Mouse (Mus musculus) hindbrain, postnatal 0 days (tissue): ENCODE results near the gene Zfp362. TPM values are rescaled to one million over a fixed set of nuclear protein-coding genes. Genes with fewer than 3 reads are reported as not detected.

ENCODE experiments used
- ATAC-seq: fragments of 200-750 bp; cut with Nextera tagmentation; 2 replicates; pipeline ENCODE4 v1.8.0; 2017; ENCODE audit warnings: mild to moderate bottlenecking, moderate TSS enrichment, moderate library complexity
- DNase-seq: peaks from one replicate; pipeline ENCODE4 v3.0.0-alpha.2; 2015; ENCODE audit warnings: low spot score
- H3K27ac ChIP-seq: fragments of 300-500 bp; sonication (generic); 2 replicates; pipeline ENCODE4 v1.5.1; 2014; ENCODE audit warnings: mild to moderate bottlenecking
- H3K27me3 ChIP-seq: fragments of 300-500 bp; sonication (generic); 2 replicates; pipeline ENCODE4 v1.6.1; 2014; ENCODE audit warnings: low read length, mixed read lengths; ENCODE audit not compliant: insufficient read depth
- H3K36me3 ChIP-seq: fragments of 300-500 bp; sonication (generic); 2 replicates; pipeline ENCODE4 v1.6.1; 2014; ENCODE audit warnings: low read length, mixed read lengths; ENCODE audit not compliant: insufficient read depth
- H3K4me1 ChIP-seq: fragments of 300-500 bp; sonication (generic); 2 replicates; pipeline ENCODE4 v1.6.1; 2014; ENCODE audit warnings: antibody characterized with exemption, low read length, mixed read lengths; ENCODE audit not compliant: insufficient read depth
- H3K4me2 ChIP-seq: fragments of 300-500 bp; sonication (generic); 2 replicates; pipeline ENCODE4 v1.6.1; 2014; ENCODE audit warnings: low read depth, mild to moderate bottlenecking, low read length, moderate library complexity, mixed read lengths
- H3K4me3 ChIP-seq: fragments of 300-500 bp; sonication (generic); 2 replicates; pipeline ENCODE4 v1.5.1; 2014; ENCODE audit warnings: low read length
- H3K9ac ChIP-seq: fragments of 300-500 bp; sonication (generic); replicated peaks from 2 replicates; pipeline ENCODE4 v1.6.1; 2014; ENCODE audit warnings: mild to moderate bottlenecking, low read length, moderate library complexity, mixed read lengths
- H3K9me3 ChIP-seq: fragments of 300-500 bp; sonication (generic); 2 replicates; pipeline ENCODE4 v1.6.1; 2016; ENCODE audit warnings: low read length, mixed read lengths
- CTCF ChIP-seq: IDR thresholded peaks from 2 replicates; pipeline ENCODE4 v1.5.1; 2016; ENCODE audit warnings: antibody characterized with exemption, control low read depth, low read depth
- WGBS: fragments of 180-500 bp; shearing (Covaris S2); extraction: QIAGEN DNeasy Blood & Tissue Kit; methylation state at CpG from one replicate; pipeline ENCODE4 v1.1.7; 2014; 5-methylcytosine and 5-hydroxymethylcytosine counted together
- polyA plus RNA-seq: library from polyadenylated mRNA; unstranded; fragments of >200 nt; fragmentation: Nextera tagmentation; extraction: Ambion mirVana; gene quantifications from 2 replicates; pipeline ENCODE4 v1.2.1, GENCODE M21; 2015
- total RNA-seq: library from RNA; depleted of rRNA; stranded (reverse); fragments of >200 nt; gene quantifications from 2 replicates; pipeline ENCODE4 v1.2.3, GENCODE M21; 2014

Gene Zfp362
- total and polyA plus RNA-seq, 2 experiments from 2014 or later = 24.9 to 25.6 TPM

DNA sequence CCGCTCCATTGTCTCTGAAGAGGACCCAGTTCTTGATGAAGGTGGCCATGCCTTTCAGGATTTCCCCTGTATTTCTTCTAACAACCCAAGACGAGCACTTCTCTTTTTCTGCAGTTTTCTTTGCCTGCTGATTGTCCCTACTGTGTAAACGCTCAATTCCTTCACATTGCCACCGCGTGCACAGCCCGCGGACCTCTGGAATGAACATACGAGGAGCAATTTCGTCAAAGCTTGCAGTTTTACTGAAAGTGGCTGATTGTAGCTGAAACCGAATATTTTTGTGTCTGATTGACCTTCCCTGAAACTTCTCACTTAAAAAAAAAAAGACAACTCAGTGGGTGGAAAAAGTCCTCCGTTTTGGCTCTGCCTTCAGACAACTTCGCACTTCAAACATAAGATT is 14.7 kb upstream of the Zfp362 start:
- no peak for TF ChIP-seq CTCF
- H3K27ac ChIP-seq = no peak overlapping the region
- no peaks in the 10 kb centered on the region for H3K4me1 ChIP-seq
- 61% methylated on average over 12 of the region's 12 CpGs for WGBS
- H3K9ac ChIP-seq = no peak overlapping the region
- H3K9me3 ChIP-seq = no peaks in the 10 kb centered on the region
- ATAC-seq (no peak), DNase-seq (no peak)
- H3K4me3 ChIP-seq = no peak overlapping the region
- no peaks in the 10 kb centered on the region for H3K27me3 ChIP-seq
- H3K4me2 ChIP-seq = no peak overlapping the region
- H3K36me3 ChIP-seq = no peaks in the 10 kb centered on the region

DNA sequence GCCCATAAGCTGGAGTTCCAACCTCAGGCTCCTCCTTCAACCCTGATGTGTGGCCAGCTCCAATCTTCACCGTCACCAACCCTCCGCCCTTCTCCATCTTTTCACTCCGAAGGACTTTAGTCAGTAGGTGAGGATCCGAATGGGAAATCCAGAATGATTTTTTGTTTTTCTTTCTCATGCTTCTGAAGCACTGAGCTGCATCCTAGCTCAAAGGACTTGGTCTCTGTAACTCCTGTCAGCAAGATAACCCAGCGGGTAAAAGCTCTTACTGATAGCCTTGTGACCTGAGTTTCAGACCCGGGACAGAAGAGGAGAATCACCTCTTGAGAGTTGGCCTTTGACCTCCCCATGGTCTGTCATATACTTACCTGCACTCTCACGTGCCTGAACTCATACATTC is 11.2 kb upstream of the Zfp362 start:
- DNase-seq (no peak), ATAC-seq (no peak)
- H3K9me3 ChIP-seq = no peaks in the 10 kb centered on the region
- H3K27ac ChIP-seq = no peak overlapping the region
- no peak overlapping the region for H3K9ac ChIP-seq
- no peak for TF ChIP-seq CTCF
- no peaks in the 10 kb centered on the region for H3K36me3 ChIP-seq
- 71% methylated on average over 7 of the region's 7 CpGs for whole genome bisulfite sequencing
- peaks cover 7% of the 10 kb centered on the region; the same call in 1 of the 2 replicates for H3K4me1 ChIP-seq
- no peak overlapping the region for H3K4me3 ChIP-seq
- H3K4me2 ChIP-seq = no peak overlapping the region
- H3K27me3 ChIP-seq = no peaks in the 10 kb centered on the region

- DNase-seq (peak; percentile 95), ATAC-seq (peak; percentile 97)
- H3K4me1 ChIP-seq = peaks cover 13% of the 10 kb centered on the region; the same call in 1 of the 2 replicates
- peak; percentile 25 for TF ChIP-seq CTCF
- peak overlapping the region; percentile 62 for H3K27ac ChIP-seq
- 14% methylated on average over 16 of the region's 16 CpGs for WGBS
- H3K9me3 ChIP-seq = no peaks in the 10 kb centered on the region
- peak overlapping the region; percentile 66 for H3K4me2 ChIP-seq
- H3K4me3 ChIP-seq = peak overlapping the region; percentile 45
- H3K36me3 ChIP-seq = no peaks in the 10 kb centered on the region
- no peaks in the 10 kb centered on the region for H3K27me3 ChIP-seq
- peak overlapping the region; percentile 56 for H3K9ac ChIP-seq
Observed at GRCm38 (mm10) chr4:128811382-128812056, 5.7 kb upstream of the Zfp362 start.

DNA sequence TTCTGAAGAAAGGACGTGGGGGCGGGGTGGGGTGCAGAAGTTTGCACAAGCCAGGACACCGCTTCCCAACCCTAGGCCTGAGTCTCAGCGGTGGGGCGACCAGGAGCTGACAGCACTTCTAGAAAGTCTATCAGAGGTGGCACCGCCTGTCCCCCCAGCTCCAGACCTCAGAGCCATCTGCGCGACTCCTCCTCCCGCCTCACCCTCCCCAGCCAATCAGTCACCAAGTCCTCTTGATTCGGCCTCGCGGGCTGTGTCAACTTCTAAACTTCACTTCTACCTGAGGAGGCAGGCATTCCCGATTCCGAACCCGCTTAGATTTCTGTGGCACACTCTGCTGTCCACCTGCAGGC is 958 bp upstream of the Zfp362 start:
- no peaks in the 10 kb centered on the region for H3K27me3 ChIP-seq
- peak overlapping the region; percentile 72 for H3K4me3 ChIP-seq
- DNase-seq = peak; percentile 71
- 0 out of 2 replicates have a peak, but pooled peaks have one; percentile 30 for TF ChIP-seq CTCF
- peak overlapping the region; percentile 95 for H3K4me2 ChIP-seq
- H3K36me3 ChIP-seq = no peaks in the 10 kb centered on the region
- H3K9ac ChIP-seq = peak overlapping the region; percentile 80
- H3K27ac ChIP-seq = peak overlapping the region; percentile 90
- H3K9me3 ChIP-seq = no peaks in the 10 kb centered on the region
- ATAC-seq = peak; percentile 7; the same call in 1 of the 2 replicates
- WGBS = under 1% methylated on average over 15 of the region's 15 CpGs
- peaks cover 20% of the 10 kb centered on the region for H3K4me1 ChIP-seq

DNA sequence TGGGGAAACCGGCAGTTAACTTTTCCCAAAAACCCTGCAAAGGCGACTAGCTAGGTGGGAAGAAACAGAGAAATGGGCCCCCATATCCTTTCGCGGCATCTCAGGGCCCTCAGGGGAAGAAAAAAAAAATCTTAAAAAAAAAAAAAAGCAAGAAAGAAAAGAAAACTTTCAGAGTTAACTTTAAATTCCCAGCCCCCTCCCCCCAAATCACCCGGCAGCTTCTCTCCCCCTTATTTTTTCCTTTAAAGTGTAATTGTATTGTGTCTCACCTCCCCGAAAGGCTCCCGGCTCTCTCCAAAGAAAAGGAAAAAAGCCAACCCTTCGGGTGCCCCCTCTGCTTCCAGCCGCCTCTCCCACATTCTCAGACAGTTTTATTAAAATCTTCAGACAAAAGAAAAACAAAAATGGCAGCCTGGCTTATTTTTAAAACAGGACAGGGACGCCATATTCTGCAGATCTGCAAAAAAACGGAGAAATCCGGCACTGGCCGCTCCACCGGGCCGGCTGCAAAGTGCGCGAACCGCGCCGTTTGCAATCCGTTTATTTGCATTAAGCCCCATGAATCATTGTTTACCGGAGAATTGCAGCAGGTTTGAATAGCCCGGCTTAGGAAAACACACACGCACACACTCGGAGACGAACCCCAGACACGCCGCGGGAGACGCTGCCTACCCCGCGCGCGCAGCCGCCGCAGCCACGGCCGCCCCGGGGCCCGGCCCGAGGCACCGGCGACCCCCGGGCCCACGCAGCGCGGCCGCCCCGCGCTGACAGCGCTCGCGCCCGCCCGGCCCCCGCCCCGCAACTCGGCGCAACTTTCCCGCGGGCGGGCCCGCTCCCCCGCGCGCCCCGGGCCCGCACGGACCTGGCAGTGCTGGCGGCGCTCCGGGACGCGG is 449 bp downstream of the Zfp362 start:
- Histone ChIP-seq H3K27me3 (no peaks in the 10 kb centered on the region), H3K27ac (peak overlapping the region; percentile 90), H3K4me2 (peak overlapping the region; percentile 95), H3K4me1 (peaks cover 20% of the 10 kb centered on the region), H3K36me3 (no peaks in the 10 kb centered on the region), H3K4me3 (peak overlapping the region; percentile 72), H3K9me3 (no peaks in the 10 kb centered on the region), H3K9ac (peak overlapping the region; percentile 80)
- no peak for TF ChIP-seq CTCF
- ATAC-seq = no peak; the same call in 1 of the 2 replicates
- DNase-seq = peak; percentile 61
- 1% methylated on average over 67 of the region's 74 CpGs for WGBS

GRCm38 (mm10) chr4:128804426-128805149 is 1.3 kb downstream of the Zfp362 start:
- Histone ChIP-seq H3K27me3 (no peaks in the 10 kb centered on the region), H3K4me2 (peak overlapping the region; percentile 95), H3K9me3 (no peaks in the 10 kb centered on the region), H3K4me3 (peak overlapping the region; percentile 72), H3K36me3 (no peaks in the 10 kb centered on the region), H3K9ac (peak overlapping the region; percentile 80), H3K4me1 (peaks cover 20% of the 10 kb centered on the region), H3K27ac (peak overlapping the region; percentile 90; the same call in 1 of the 2 replicates)
- WGBS = 0% methylated on average over 6 of the region's 6 CpGs
- DNase-seq (no peak), ATAC-seq (no peak)
- no peak for TF ChIP-seq CTCF
